Mouse (Mus musculus): ENCODE data around the gene Dnah8. TPM values are rescaled to one million over a fixed set of nuclear protein-coding genes. Genes with fewer than 3 reads are reported as not detected.
A peak's percentile ranks its signal among the peaks of the same experiment; 100 is the strongest.

Gene Dnah8
- polyA plus RNA-seq, 1 experiment from 2014 or later = 0.85 TPM

DNA sequence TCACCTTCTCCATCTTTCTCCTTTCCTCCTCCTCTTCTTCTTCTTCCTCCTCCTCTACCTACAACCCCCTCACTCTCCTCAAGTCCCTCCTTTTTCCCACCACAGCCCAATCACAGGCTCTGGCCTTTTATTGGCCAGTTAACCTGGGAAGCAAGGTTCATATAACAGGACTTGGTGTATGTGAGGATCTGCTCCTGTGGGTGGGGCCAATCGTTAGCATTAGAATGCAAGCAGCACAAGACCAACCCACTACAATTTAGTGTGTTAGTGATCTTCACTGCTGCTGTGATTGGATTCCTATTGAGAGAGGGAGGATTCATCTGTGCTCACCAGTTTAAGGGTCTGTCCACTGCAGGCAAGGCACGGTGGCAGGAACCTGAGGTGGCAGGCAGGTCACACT is 14.8 kb downstream of the Dnah8 start:
- H3K36me3 ChIP-seq (ENCODE audit: poor library complexity, severe bottlenecking) = no peaks in the 10 kb centered on the region
- H3K9ac ChIP-seq = no peak overlapping the region
- WGBS = 68% methylated on average over 2 of the region's 2 CpGs
- ATAC-seq = no peak
- H3K4me3 ChIP-seq = no peak overlapping the region
- H3K27me3 ChIP-seq = no peaks in the 10 kb centered on the region
- no peak overlapping the region for H3K27ac ChIP-seq
- H3K4me2 ChIP-seq = no peak overlapping the region
- H3K9me3 ChIP-seq (replicated peaks) = no peaks in the 10 kb centered on the region
- peaks cover 5% of the 10 kb centered on the region; the same call in 1 of the 2 replicates for H3K4me1 ChIP-seq

DNA sequence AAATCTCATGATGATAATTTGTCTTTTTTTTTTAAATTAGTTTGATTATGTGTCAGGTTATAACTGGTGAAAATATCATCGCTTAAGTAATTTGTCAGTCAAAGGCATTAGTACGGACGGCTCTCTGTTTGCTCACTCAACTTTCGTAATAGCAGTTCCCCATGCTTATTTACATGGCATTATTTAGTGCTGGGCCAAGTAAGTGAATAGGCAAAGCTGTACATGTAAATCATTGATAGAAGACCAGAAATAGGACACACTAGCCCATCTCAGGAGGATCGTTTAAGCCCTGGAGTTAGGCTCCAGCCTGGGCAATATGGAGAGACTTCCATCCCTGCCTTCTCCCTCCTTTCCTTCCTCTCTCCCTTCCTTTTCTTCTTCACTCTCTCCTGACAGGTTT is 16.7 kb downstream of the Dnah8 start:
- 92% methylated on average over 5 of the region's 5 CpGs for WGBS
- no peak for ATAC-seq
- Histone ChIP-seq H3K9ac (no peak overlapping the region), H3K9me3 (replicated peaks) (no peaks in the 10 kb centered on the region), H3K4me1 (peaks cover 5% of the 10 kb centered on the region; the same call in 1 of the 2 replicates), H3K27ac (no peak overlapping the region), H3K36me3 (ENCODE audit: poor library complexity, severe bottlenecking) (no peaks in the 10 kb centered on the region), H3K4me2 (no peak overlapping the region), H3K27me3 (no peaks in the 10 kb centered on the region), H3K4me3 (no peak overlapping the region)

DNA sequence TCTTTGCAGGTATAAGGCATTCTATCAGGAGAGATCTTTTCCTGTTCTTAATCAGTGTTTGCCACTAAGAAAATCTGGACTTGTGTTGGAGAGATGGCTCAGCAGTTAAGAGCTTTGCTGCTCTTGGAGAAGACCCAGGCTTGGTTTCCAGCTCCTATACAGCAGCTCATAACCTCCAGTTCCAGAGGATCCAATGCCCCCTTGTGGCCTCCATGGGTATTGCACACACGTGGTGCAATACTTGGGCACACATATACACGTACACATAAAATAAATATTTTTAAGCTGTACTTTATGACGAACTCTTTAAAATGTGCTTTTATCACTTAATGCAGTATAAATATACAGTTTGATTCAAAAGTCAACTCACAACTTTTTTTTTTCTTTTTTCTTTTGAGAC is 24.6 kb downstream of the Dnah8 start:
- H3K27me3 ChIP-seq = no peaks in the 10 kb centered on the region
- no peaks in the 10 kb centered on the region for H3K9me3 ChIP-seq (replicated peaks)
- H3K27ac ChIP-seq = no peak overlapping the region
- H3K36me3 ChIP-seq (ENCODE audit: poor library complexity, severe bottlenecking) = no peaks in the 10 kb centered on the region
- WGBS = 98% methylated on average over 3 of the region's 3 CpGs
- ATAC-seq = no peak
- H3K4me3 ChIP-seq = no peak overlapping the region
- no peak overlapping the region for H3K9ac ChIP-seq
- no peak overlapping the region for H3K4me2 ChIP-seq
- H3K4me1 ChIP-seq = no peaks in the 10 kb centered on the region

DNA sequence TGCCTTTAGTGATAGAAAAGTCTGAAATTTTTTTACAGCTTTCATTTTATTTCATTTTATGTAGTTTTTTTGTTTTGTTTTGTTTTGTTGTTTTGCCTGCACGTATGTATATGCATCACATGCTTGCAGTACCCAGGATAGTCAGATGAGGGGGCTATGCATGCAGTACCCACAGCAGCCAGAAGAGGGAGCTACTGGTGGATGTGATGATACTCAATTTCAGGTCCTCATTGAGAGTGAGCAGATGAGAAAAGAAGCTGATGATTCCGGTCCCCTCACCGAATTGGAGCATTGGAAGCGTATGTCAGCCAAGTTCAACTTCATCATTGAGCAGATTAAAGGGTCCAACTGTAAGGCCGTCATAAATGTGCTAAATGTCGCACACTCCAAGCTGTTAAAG is 28.9 kb downstream of the Dnah8 start:
- H3K27ac ChIP-seq = no peak overlapping the region
- H3K36me3 ChIP-seq (ENCODE audit: poor library complexity, severe bottlenecking) = no peaks in the 10 kb centered on the region
- H3K27me3 ChIP-seq = no peaks in the 10 kb centered on the region
- WGBS = 95% methylated on average over 6 of the region's 6 CpGs
- H3K9me3 ChIP-seq (replicated peaks) = no peaks in the 10 kb centered on the region
- no peaks in the 10 kb centered on the region for H3K4me1 ChIP-seq
- H3K4me2 ChIP-seq = no peak overlapping the region
- no peak for ATAC-seq
- no peak overlapping the region for H3K4me3 ChIP-seq
- no peak overlapping the region for H3K9ac ChIP-seq

DNA sequence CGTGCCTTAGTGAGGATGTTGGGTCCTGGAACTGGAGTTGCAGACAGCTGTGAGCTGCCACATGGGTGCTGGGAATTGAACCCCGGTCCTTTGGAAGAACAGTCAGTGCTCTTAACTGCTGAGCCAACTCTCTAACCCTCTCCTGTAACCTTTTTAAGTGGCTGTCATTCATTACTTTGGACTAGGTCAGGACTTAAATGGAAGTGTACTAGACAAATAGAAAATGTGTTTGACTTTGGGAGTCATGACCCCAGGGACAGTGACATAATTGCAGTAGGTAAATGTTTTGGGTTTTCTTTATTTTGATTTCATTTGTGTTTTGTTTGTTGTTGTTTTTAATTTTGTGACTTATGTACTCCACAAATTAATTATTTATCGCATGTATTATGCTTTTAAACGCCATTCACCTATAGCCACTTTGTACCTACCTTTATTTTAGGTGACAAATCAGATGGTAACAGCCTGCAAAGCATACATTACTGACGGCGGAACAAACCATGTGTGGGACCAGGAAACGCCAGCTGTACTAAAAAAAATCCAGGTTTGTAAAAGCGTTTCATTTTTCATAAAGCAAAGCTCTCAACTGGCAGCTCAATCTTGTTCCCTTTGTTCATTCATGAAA is 33.5 kb downstream of the Dnah8 start:
- H3K4me3 ChIP-seq = peak overlapping the region; percentile 36
- H3K9me3 ChIP-seq (replicated peaks) = no peaks in the 10 kb centered on the region
- 59% methylated on average over 8 of the region's 8 CpGs for WGBS
- no peaks in the 10 kb centered on the region for H3K27me3 ChIP-seq
- peak overlapping the region; percentile 58 for H3K4me2 ChIP-seq
- H3K4me1 ChIP-seq = no peaks in the 10 kb centered on the region
- ATAC-seq = peak; percentile 6; the same call in 1 of the 2 replicates
- H3K36me3 ChIP-seq (ENCODE audit: poor library complexity, severe bottlenecking) = no peaks in the 10 kb centered on the region
- no peak overlapping the region for H3K27ac ChIP-seq
- peak overlapping the region; percentile 21; the same call in 1 of the 2 replicates for H3K9ac ChIP-seq

DNA sequence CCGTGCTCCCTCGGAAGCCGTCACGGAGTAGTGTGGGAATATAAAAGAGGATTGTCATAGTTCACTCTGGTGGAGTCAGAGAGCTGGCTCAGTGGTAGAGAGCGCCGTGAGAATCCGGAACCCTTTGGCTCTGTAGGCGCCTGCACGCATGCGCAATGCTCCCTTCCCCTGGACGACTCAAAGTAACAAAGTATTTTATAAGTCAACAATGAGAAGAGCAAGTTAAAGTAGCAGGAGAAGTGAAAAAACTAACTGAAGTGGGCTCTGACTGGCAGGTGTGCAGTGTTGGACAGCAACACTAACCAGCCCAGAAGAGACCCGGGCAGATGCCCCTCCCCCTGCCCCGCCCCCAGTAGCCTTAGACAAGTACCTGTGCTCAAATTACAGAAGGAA is 34.0 kb downstream of the Dnah8 start:
- Histone ChIP-seq H3K27ac (no peak overlapping the region), H3K4me2 (peak overlapping the region; percentile 58), H3K9ac (peak overlapping the region; percentile 21; the same call in 1 of the 2 replicates), H3K4me3 (peak overlapping the region; percentile 36), H3K36me3 (ENCODE audit: poor library complexity, severe bottlenecking) (no peaks in the 10 kb centered on the region), H3K27me3 (no peaks in the 10 kb centered on the region), H3K4me1 (no peaks in the 10 kb centered on the region), H3K9me3 (replicated peaks) (no peaks in the 10 kb centered on the region)
- 12% methylated on average over 13 of the region's 13 CpGs for WGBS
- ATAC-seq = peak; percentile 59; the same call in 1 of the 2 replicates

DNA sequence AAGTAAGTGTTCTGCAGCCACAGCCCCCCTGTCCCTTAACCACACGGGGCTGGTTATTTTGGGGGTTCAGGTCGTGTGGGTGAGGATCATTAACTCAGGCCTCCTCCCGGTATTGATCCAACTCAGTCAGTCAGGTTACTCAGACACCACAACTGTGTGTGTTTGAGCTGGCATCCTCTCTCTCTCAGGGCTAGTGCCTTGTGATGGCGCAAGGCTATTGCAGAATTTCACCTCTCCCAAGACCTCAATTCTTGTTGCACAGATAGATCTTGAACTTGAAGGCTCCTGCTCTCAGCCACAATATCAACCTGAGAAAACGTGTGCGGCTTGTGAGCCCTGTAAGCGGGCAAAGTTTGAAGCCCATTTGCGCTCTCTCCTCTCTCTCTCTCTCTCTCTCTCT is 38.0 kb downstream of the Dnah8 start:
- Histone ChIP-seq H3K9me3 (replicated peaks) (peaks cover 7% of the 10 kb centered on the region; the same call in 1 of the 2 replicates), H3K27ac (no peak overlapping the region), H3K4me1 (no peaks in the 10 kb centered on the region), H3K9ac (no peak overlapping the region), H3K4me2 (no peak overlapping the region), H3K4me3 (no peak overlapping the region), H3K27me3 (no peaks in the 10 kb centered on the region), H3K36me3 (ENCODE audit: poor library complexity, severe bottlenecking) (no peaks in the 10 kb centered on the region)
- no peak for ATAC-seq
- WGBS = 78% methylated on average over 8 of the region's 8 CpGs

DNA sequence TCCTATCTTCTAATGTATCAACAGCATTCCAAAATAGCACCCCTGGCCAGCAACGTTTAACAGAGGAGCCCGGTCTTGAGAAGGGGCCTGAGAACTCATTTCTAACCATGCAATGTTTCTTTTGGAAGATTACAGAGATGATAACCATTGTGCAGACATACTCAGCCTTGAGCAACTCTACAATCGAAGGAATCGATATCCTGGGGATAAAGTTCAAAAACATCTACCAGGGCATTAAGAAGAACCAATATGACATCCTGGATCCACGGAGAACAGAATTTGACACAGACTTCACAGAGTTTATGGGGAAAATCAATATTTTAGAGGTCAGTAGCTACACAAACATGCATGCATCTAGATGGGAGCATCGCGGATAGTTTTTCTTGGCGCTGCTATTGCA is 39.0 kb downstream of the Dnah8 start:
- Histone ChIP-seq H3K9me3 (replicated peaks) (peaks cover 7% of the 10 kb centered on the region; the same call in 1 of the 2 replicates), H3K36me3 (ENCODE audit: poor library complexity, severe bottlenecking) (no peaks in the 10 kb centered on the region), H3K4me2 (no peak overlapping the region), H3K27me3 (no peaks in the 10 kb centered on the region), H3K4me1 (no peaks in the 10 kb centered on the region), H3K9ac (no peak overlapping the region), H3K27ac (no peak overlapping the region), H3K4me3 (no peak overlapping the region)
- WGBS = 96% methylated on average over 8 of the region's 8 CpGs
- ATAC-seq = no peak

DNA sequence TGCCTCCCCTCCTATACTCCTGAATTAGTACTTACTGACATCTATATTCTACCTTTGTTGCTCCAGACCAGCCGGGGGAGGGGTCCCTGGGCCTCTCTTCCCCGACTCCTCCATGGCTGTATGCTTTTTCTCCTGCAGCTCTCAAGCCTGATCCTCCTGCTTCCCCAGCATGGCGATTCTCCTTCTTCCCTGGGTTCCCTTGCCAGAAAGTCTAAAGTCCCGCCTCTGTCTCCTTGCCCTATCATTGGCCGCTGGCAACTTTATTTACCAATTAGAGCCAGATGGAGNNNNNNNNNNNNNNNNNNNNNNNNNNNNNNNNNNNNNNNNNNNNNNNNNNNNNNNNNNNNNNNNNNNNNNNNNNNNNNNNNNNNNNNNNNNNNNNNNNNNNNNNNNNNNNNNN is 40.7 kb downstream of the Dnah8 start:
- 76% methylated on average over 5 of the region's 5 CpGs for WGBS
- H3K4me2 ChIP-seq = no peak overlapping the region
- no peaks in the 10 kb centered on the region for H3K27me3 ChIP-seq
- no peak overlapping the region for H3K9ac ChIP-seq
- no peak overlapping the region for H3K27ac ChIP-seq
- no peak overlapping the region for H3K4me3 ChIP-seq
- H3K36me3 ChIP-seq (ENCODE audit: poor library complexity, severe bottlenecking) = no peaks in the 10 kb centered on the region
- H3K9me3 ChIP-seq (replicated peaks) = peaks cover 7% of the 10 kb centered on the region; the same call in 1 of the 2 replicates
- no peak for ATAC-seq
- H3K4me1 ChIP-seq = no peaks in the 10 kb centered on the region

DNA sequence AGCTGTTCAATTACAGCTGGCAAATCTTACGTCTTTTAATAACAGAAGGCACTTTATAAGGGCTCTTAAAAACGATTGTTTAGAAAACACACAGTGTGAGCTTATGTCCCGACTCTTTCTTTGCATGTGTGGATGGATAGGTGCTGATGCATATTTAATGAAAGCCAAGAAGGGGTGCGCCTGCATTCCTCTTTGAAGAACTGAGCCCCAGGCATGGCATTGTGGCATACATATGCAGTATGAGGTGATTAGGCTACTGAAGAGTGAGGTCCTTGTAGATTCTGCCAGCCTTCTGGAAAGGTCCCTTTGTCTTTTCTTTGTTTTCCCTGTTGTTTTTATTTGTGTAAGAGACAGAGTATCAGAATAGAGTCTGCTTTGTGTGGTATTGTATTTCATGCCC is 48.4 kb downstream of the Dnah8 start:
- Histone ChIP-seq H3K9me3 (replicated peaks) (no peaks in the 10 kb centered on the region), H3K4me1 (peaks cover 13% of the 10 kb centered on the region), H3K4me2 (no peak overlapping the region), H3K4me3 (no peak overlapping the region), H3K27me3 (no peaks in the 10 kb centered on the region), H3K27ac (0 out of 2 replicates have a peak overlapping the region, but pooled peaks have one; percentile 10), H3K36me3 (ENCODE audit: poor library complexity, severe bottlenecking) (no peaks in the 10 kb centered on the region), H3K9ac (no peak overlapping the region)
- 39% methylated on average over 4 of the region's 4 CpGs for WGBS
- ATAC-seq = 0 out of 2 replicates have a peak, but pooled peaks have one; percentile 33

DNA sequence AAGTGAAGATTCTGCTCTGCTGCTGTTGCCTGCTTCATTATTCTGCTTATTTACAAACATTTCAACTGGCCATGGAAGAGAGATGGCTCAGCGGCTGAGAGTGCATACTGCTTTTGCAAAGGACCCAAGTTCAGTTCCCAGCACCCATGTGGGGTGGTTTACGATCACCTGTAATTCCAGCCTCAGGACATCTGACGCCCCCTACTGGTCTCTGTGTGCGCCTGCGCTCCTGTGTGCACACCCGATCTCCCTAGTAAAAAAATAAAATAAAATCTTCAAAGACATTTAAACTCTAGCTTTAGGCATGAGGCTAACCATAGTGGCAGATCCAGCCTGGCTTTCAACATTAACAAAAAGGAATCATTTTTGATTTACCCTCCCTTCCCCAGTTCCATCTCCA is 48.9 kb downstream of the Dnah8 start:
- H3K27ac ChIP-seq = no peak overlapping the region
- no peaks in the 10 kb centered on the region for H3K36me3 ChIP-seq (ENCODE audit: poor library complexity, severe bottlenecking)
- no peak for ATAC-seq
- no peak overlapping the region for H3K4me3 ChIP-seq
- peaks cover 13% of the 10 kb centered on the region for H3K4me1 ChIP-seq
- no peak overlapping the region for H3K4me2 ChIP-seq
- H3K9ac ChIP-seq = no peak overlapping the region
- H3K27me3 ChIP-seq = no peaks in the 10 kb centered on the region
- no peaks in the 10 kb centered on the region for H3K9me3 ChIP-seq (replicated peaks)
- 89% methylated on average over 6 of the region's 6 CpGs for WGBS

DNA sequence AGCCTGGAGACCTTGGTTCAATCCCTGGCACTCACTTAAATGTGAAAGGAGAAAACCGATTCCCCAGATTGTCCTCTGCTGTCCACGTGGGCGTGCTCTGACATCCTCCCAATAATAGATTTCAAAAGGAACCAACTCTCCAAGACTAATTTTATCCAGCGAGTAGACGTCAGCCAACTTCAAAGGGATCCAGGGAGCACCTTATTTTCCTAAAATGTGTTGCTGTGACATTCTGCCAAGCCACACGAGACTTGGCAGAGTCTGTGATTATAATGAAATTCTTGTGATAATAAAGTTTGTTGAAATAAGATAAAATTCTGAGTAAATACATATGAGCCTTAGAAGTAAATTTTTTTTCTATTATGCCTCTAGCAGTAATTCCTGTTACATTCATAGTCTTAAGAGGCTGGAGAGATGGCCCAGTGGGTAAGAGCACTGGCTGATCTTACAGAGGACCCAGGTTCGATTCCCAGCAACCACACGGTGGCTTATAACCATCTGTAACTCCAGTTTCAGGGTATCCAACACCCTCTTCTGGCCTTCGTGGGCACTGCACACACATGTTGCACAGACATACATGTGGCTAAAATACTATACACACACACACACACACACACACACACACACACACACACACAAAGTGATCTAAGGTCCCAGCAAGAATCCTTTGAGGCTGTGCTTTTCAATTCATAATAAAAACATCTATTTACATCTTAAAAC is 51.0 kb downstream of the Dnah8 start:
- Histone ChIP-seq H3K27me3 (no peaks in the 10 kb centered on the region), H3K9me3 (replicated peaks) (peaks cover 3% of the 10 kb centered on the region; the same call in 1 of the 2 replicates), H3K27ac (no peak overlapping the region), H3K9ac (no peak overlapping the region), H3K36me3 (ENCODE audit: poor library complexity, severe bottlenecking) (no peaks in the 10 kb centered on the region), H3K4me1 (peaks cover 13% of the 10 kb centered on the region), H3K4me3 (no peak overlapping the region), H3K4me2 (no peak overlapping the region)
- ATAC-seq = no peak
- WGBS = 91% methylated on average over 9 of the region's 9 CpGs
